8 mouse cellular contexts compared by ENCODE assay signal in the genomic region with DNA sequence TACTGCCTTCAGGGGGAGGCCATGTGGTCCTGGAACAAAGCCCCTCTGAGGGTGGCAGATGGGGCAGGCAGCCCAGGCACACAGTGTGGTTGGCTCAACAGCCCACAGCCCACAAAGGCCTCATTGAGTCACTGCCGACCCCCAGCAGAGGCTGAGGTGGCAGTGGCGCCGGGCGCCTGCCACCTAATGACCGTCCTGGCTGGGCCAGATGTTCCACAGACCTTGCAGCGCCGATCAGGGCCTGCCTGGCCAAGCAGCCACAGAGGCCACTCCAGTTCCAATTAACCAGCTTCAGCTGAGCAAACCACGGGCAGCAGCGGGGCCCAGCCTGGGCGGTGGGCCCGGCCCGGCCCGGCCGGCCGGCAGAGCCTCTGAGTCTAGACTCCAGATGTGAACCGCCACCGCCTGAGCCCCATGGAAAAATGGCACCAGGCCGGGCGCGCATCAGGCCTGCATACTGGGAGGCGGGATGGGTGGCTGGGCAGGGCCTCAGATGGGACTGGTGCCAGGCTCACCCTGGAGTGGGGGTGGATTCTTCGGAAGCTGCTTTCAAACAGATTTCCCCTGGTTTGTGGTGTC. TPM values are rescaled to one million over a fixed set of nuclear protein-coding genes. Genes with fewer than 3 reads are reported as not detected.
DNase-seq lines count a peak whose midpoint lies in the region; ATAC-seq and TF ChIP-seq lines count a peak whose summit lies in the region.

No protein-coding gene starts in this region.

- 75% methylated on average over 22 of the region's 22 CpGs for WGBS in heart, embryonic 11.5 days (ENCODE audit: insufficient replicate concordance)
- 79% methylated on average over 22 of the region's 22 CpGs for WGBS in kidney, embryonic 14.5 days
- WGBS in limb, embryonic 14.5 days, result 23% methylated on average over 11 of the region's 22 CpGs
- WGBS in neural tube, embryonic 14.5 days, result 48% methylated on average over 22 of the region's 22 CpGs

- H3K9ac ChIP-seq in heart, embryonic 11.5 days (ENCODE audit: low read depth, low read length), result peak overlapping the region; percentile 36
- no peak overlapping the region for H3K9ac ChIP-seq in kidney, embryonic 14.5 days (ENCODE audit: low read depth, low read length)
- H3K9ac ChIP-seq in limb, embryonic 14.5 days (ENCODE audit: low read depth, low read length, severe bottlenecking), result peak overlapping the region; percentile 29
- H3K9ac ChIP-seq in neural tube, embryonic 14.5 days (replicated peaks; ENCODE audit: low read depth, low read length), result no peak overlapping the region

- H3K4me3 ChIP-seq in embryonic fibroblast, embryonic 13.5 days (ENCODE audit: insufficient read depth, low read length), result no peak overlapping the region
- H3K4me3 ChIP-seq in heart, embryonic 11.5 days (ENCODE audit: low read depth, low read length), result no peak overlapping the region
- no peak overlapping the region for H3K4me3 ChIP-seq in kidney, embryonic 14.5 days (ENCODE audit: low read length)
- 0 out of 2 replicates have a peak overlapping the region, but pooled peaks have one; percentile 1 for H3K4me3 ChIP-seq in limb, embryonic 14.5 days (replicated peaks; ENCODE audit: low read length)
- no peak overlapping the region for H3K4me3 ChIP-seq in neural tube, embryonic 14.5 days (ENCODE audit: low read depth, low read length)

- no peak for TF ChIP-seq CTCF in embryonic fibroblast, embryonic 13.5 days (IDR thresholded peaks at IDR 0.05; ENCODE audit: borderline replicate concordance, insufficient read depth, low read length)

- peak overlapping the region; percentile 50 for H3K27ac ChIP-seq in embryonic fibroblast, embryonic 13.5 days (ENCODE audit: insufficient read depth, low read length)
- H3K27ac ChIP-seq in heart, embryonic 11.5 days (ENCODE audit: low read depth, low read length), result peak overlapping the region; percentile 91
- H3K27ac ChIP-seq in kidney, embryonic 14.5 days (ENCODE audit: low read depth, low read length), result peak overlapping the region; percentile 10; the same call in 1 of the 2 replicates
- H3K27ac ChIP-seq in limb, embryonic 14.5 days (replicated peaks; ENCODE audit: low read depth, low read length), result peak overlapping the region; percentile 95
- H3K27ac ChIP-seq in neural tube, embryonic 14.5 days (ENCODE audit: low read depth, low read length), result peak overlapping the region; percentile 76

- H3K9me3 ChIP-seq in heart, embryonic 11.5 days (replicated peaks; ENCODE audit: control insufficient read depth, low read length), result no peaks in the 10 kb centered on the region
- H3K9me3 ChIP-seq in kidney, embryonic 14.5 days (ENCODE audit: control insufficient read depth, low read length), result peaks cover under 1% of the 10 kb centered on the region; the same call in 1 of the 2 replicates
- H3K9me3 ChIP-seq in limb, embryonic 14.5 days (ENCODE audit: control insufficient read depth, low read length), result no peaks in the 10 kb centered on the region
- H3K9me3 ChIP-seq in neural tube, embryonic 14.5 days (ENCODE audit: control insufficient read depth, low read length), result no peaks in the 10 kb centered on the region

- TF ChIP-seq POLR2A in embryonic fibroblast, embryonic 13.5 days (IDR thresholded peaks at IDR 0.05; ENCODE audit: low read depth, low read length), result no peak
- TF ChIP-seq POLR2A in limb, embryonic 14.5 days (IDR thresholded peaks at IDR 0.05; ENCODE audit: borderline replicate concordance, extremely low read depth, insufficient read depth, insufficient read length), result no peak

- peak; percentile 30 for DNase-seq in embryo, embryonic 11.5 days (ENCODE audit: low read depth, low spot score)
- DNase-seq in embryo, embryonic 9.5 days (ENCODE audit: extremely low spot score), result no peak
- peak; percentile 79 for DNase-seq in limb, embryonic 14.5 days (ENCODE audit: low spot score)

- peaks cover 17% of the 10 kb centered on the region for H3K4me1 ChIP-seq in embryonic fibroblast, embryonic 13.5 days (ENCODE audit: control insufficient read depth, insufficient read depth, low read length)
- peaks cover 20% of the 10 kb centered on the region for H3K4me1 ChIP-seq in heart, embryonic 11.5 days (ENCODE audit: control insufficient read depth, insufficient read depth, low read length)
- H3K4me1 ChIP-seq in kidney, embryonic 14.5 days (ENCODE audit: control insufficient read depth, insufficient read depth, low read length), result peaks cover 19% of the 10 kb centered on the region
- peaks cover 38% of the 10 kb centered on the region for H3K4me1 ChIP-seq in limb, embryonic 14.5 days (ENCODE audit: control insufficient read depth, insufficient read depth, low read length)
- H3K4me1 ChIP-seq in neural tube, embryonic 14.5 days (ENCODE audit: control insufficient read depth, insufficient read depth, low read length), result peaks cover 11% of the 10 kb centered on the region; the same call in 1 of the 2 replicates

- H3K36me3 ChIP-seq in heart, embryonic 11.5 days (ENCODE audit: control insufficient read depth, insufficient read depth, low read length), result peaks cover 34% of the 10 kb centered on the region
- peaks cover 48% of the 10 kb centered on the region for H3K36me3 ChIP-seq in kidney, embryonic 14.5 days (ENCODE audit: control insufficient read depth, insufficient read depth, low read length)
- H3K36me3 ChIP-seq in limb, embryonic 14.5 days (ENCODE audit: control insufficient read depth, insufficient read depth, low read length), result peaks cover 52% of the 10 kb centered on the region
- peaks cover 41% of the 10 kb centered on the region for H3K36me3 ChIP-seq in neural tube, embryonic 14.5 days (ENCODE audit: control insufficient read depth, insufficient read depth, low read length)

- no peak for ATAC-seq in heart, embryonic 11.5 days (replicated peaks; ENCODE audit: insufficient number of reproducible peaks, low FRiP score, low TSS enrichment)
- ATAC-seq in kidney, embryonic 14.5 days (ENCODE audit: low FRiP score, low TSS enrichment), result no peak
- ATAC-seq in limb, embryonic 14.5 days (ENCODE audit: low FRiP score, low read depth), result peak; percentile 71
- peak; percentile 47; the same call in 1 of the 2 replicates for ATAC-seq in neural tube, embryonic 14.5 days (ENCODE audit: low read depth)
- no peak for ATAC-seq in megakaryocyte progenitor cell, adult 5-6 weeks (replicated peaks; ENCODE audit: poor library complexity)

- H3K4me2 ChIP-seq in heart, embryonic 11.5 days, result no peak overlapping the region
- H3K4me2 ChIP-seq in kidney, embryonic 14.5 days (replicated peaks; ENCODE audit: low read depth, low read length), result no peak overlapping the region
- H3K4me2 ChIP-seq in limb, embryonic 14.5 days (replicated peaks; ENCODE audit: low read depth, low read length, severe bottlenecking), result peak overlapping the region; percentile 20; the same call in 1 of the 2 replicates
- no peak overlapping the region for H3K4me2 ChIP-seq in neural tube, embryonic 14.5 days (ENCODE audit: low read depth, low read length)

- H3K27me3 ChIP-seq in heart, embryonic 11.5 days (ENCODE audit: control insufficient read depth, insufficient read depth, low read length), result no peaks in the 10 kb centered on the region
- H3K27me3 ChIP-seq in kidney, embryonic 14.5 days (ENCODE audit: control insufficient read depth, insufficient read depth, low read length), result no peaks in the 10 kb centered on the region
- no peaks in the 10 kb centered on the region for H3K27me3 ChIP-seq in limb, embryonic 14.5 days (ENCODE audit: control insufficient read depth, insufficient read depth, low read length)
- H3K27me3 ChIP-seq in neural tube, embryonic 14.5 days (ENCODE audit: control insufficient read depth, insufficient read depth, low read length), result no peaks in the 10 kb centered on the region

RNA-seq across cellular contexts. Expression of a gene that starts 19.2 kb away (rescaled TPM):
- polyA plus RNA-seq in embryonic fibroblast, embryonic 13.5 days (2011; ENCODE audit: insufficient read length, low read depth, missing spikeins), result 19.4 and 24.5 TPM in 2 replicates
- polyA plus RNA-seq in heart, embryonic 11.5 days (2014; fragmentation: Nextera tagmentation; extraction: Ambion mirVana), result 22.2 and 29.2 TPM in 2 replicates
- polyA plus RNA-seq in kidney, embryonic 14.5 days (2014; fragmentation: Nextera tagmentation; extraction: Ambion mirVana), result 35.4 and 40.8 TPM in 2 replicates
- 11.8 and 18.6 TPM in 2 replicates for polyA plus RNA-seq in limb, embryonic 14.5 days (2012; rRNA removed)
- polyA plus RNA-seq in limb, embryonic 14.5 days (2014; fragmentation: Nextera tagmentation; extraction: Ambion mirVana), result 26.8 and 27.2 TPM in 2 replicates
- 40.2 and 43.8 TPM in 2 replicates for polyA plus RNA-seq in neural tube, embryonic 14.5 days (2014; fragmentation: Nextera tagmentation; extraction: Ambion mirVana)
- total RNA-seq in megakaryocyte progenitor cell, adult 5-6 weeks (2015), result 8.7 and 12.3 TPM in 2 replicates
- total RNA-seq in megakaryocyte progenitor cell, adult 5-6 weeks (2017), result 6.1 and 11.0 TPM in 2 replicates

RNA-seq across cellular contexts. Expression of a gene that starts 30.0 kb away (rescaled TPM):
- 49.1 and 67.7 TPM in 2 replicates for polyA plus RNA-seq in embryonic fibroblast, embryonic 13.5 days (2011; ENCODE audit: insufficient read length, low read depth, missing spikeins)
- 95.3 and 98.1 TPM in 2 replicates for polyA plus RNA-seq in heart, embryonic 11.5 days (2014; fragmentation: Nextera tagmentation; extraction: Ambion mirVana)
- 129 and 178 TPM in 2 replicates for polyA plus RNA-seq in kidney, embryonic 14.5 days (2014; fragmentation: Nextera tagmentation; extraction: Ambion mirVana)
- polyA plus RNA-seq in limb, embryonic 14.5 days (2012; rRNA removed), result 444 and 565 TPM in 2 replicates
- 184 and 198 TPM in 2 replicates for polyA plus RNA-seq in limb, embryonic 14.5 days (2014; fragmentation: Nextera tagmentation; extraction: Ambion mirVana)
- 49.9 and 50.4 TPM in 2 replicates for polyA plus RNA-seq in neural tube, embryonic 14.5 days (2014; fragmentation: Nextera tagmentation; extraction: Ambion mirVana)
- total RNA-seq in megakaryocyte progenitor cell, adult 5-6 weeks (2015), result 8.3 and 11.7 TPM in 2 replicates
- 3.6 and 7.1 TPM in 2 replicates for total RNA-seq in megakaryocyte progenitor cell, adult 5-6 weeks (2017)

RNA-seq across cellular contexts. Expression of a gene that starts 36.8 kb away (rescaled TPM):
- polyA plus RNA-seq in embryonic fibroblast, embryonic 13.5 days (2011; ENCODE audit: insufficient read length, low read depth, missing spikeins), result 141 and 214 TPM in 2 replicates
- 92.3 and 92.8 TPM in 2 replicates for polyA plus RNA-seq in heart, embryonic 11.5 days (2014; fragmentation: Nextera tagmentation; extraction: Ambion mirVana)
- polyA plus RNA-seq in kidney, embryonic 14.5 days (2014; fragmentation: Nextera tagmentation; extraction: Ambion mirVana), result 127 and 147 TPM in 2 replicates
- polyA plus RNA-seq in limb, embryonic 14.5 days (2012; rRNA removed), result 148 and 194 TPM in 2 replicates
- 151 and 153 TPM in 2 replicates for polyA plus RNA-seq in limb, embryonic 14.5 days (2014; fragmentation: Nextera tagmentation; extraction: Ambion mirVana)
- 156 and 160 TPM in 2 replicates for polyA plus RNA-seq in neural tube, embryonic 14.5 days (2014; fragmentation: Nextera tagmentation; extraction: Ambion mirVana)
- 169 and 177 TPM in 2 replicates for total RNA-seq in megakaryocyte progenitor cell, adult 5-6 weeks (2015)
- 126 and 128 TPM in 2 replicates for total RNA-seq in megakaryocyte progenitor cell, adult 5-6 weeks (2017)

RNA-seq across cellular contexts. Expression of a gene that starts 47.9 kb away (rescaled TPM):
- polyA plus RNA-seq in embryonic fibroblast, embryonic 13.5 days (2011; ENCODE audit: insufficient read length, low read depth, missing spikeins), result 0.94 and 1.5 TPM in 2 replicates
- polyA plus RNA-seq in heart, embryonic 11.5 days (2014; fragmentation: Nextera tagmentation; extraction: Ambion mirVana), result 22.4 and 22.5 TPM in 2 replicates
- polyA plus RNA-seq in kidney, embryonic 14.5 days (2014; fragmentation: Nextera tagmentation; extraction: Ambion mirVana), result 12.1 and 18.8 TPM in 2 replicates
- 21.7 and 23.7 TPM in 2 replicates for polyA plus RNA-seq in limb, embryonic 14.5 days (2012; rRNA removed)
- 33.6 and 34.7 TPM in 2 replicates for polyA plus RNA-seq in limb, embryonic 14.5 days (2014; fragmentation: Nextera tagmentation; extraction: Ambion mirVana)
- 3.6 and 4.5 TPM in 2 replicates for polyA plus RNA-seq in neural tube, embryonic 14.5 days (2014; fragmentation: Nextera tagmentation; extraction: Ambion mirVana)
- total RNA-seq in megakaryocyte progenitor cell, adult 5-6 weeks (2015), result 1.4 and 1.5 TPM in 2 replicates
- total RNA-seq in megakaryocyte progenitor cell, adult 5-6 weeks (2017), result 1.8 TPM in 1 of 2 replicates, not detected in the other

Comparison
In these comparisons a context has a peak if more than half of its experiments do, and no peak if none do; other contexts are left out.
1. H3K27ac ChIP-seq: peak in every context shown above with its lines; median percentile 95 in limb, embryonic 14.5 days; 91 in heart, embryonic 11.5 days; 76 in neural tube, embryonic 14.5 days; 50 in embryonic fibroblast, embryonic 13.5 days; 10 in kidney, embryonic 14.5 days.
2. ATAC-seq: peak in limb, embryonic 14.5 days (single experiment) and neural tube, embryonic 14.5 days (single experiment); none in heart, embryonic 11.5 days (single experiment), kidney, embryonic 14.5 days (single experiment) and megakaryocyte progenitor cell, adult 5-6 weeks (single experiment).
3. H3K9ac ChIP-seq: peak in heart, embryonic 11.5 days (single experiment) and limb, embryonic 14.5 days (single experiment); none in kidney, embryonic 14.5 days (single experiment) and neural tube, embryonic 14.5 days (single experiment).